8 mouse cellular contexts compared by ENCODE assay signal in genomic region chr5:23432708-23433645, GRCm38 (mm10). TPM values are rescaled to one million over a fixed set of nuclear protein-coding genes. Genes with fewer than 3 reads are reported as not detected.
DNase-seq lines count a peak whose midpoint lies in the region; ATAC-seq and TF ChIP-seq lines count a peak whose summit lies in the region.

No protein-coding gene starts in this region.

- TF ChIP-seq CTCF in lung, postnatal 0 days (IDR thresholded peaks at IDR 0.05), result no peak

- peak overlapping the region; percentile 86 for H3K4me3 ChIP-seq in hindbrain, embryonic 10.5 days
- peak overlapping the region; percentile 100 for H3K4me3 ChIP-seq in lung, postnatal 0 days (ENCODE audit: low read depth, low read length)

- TF ChIP-seq EP300 in lung, postnatal 0 days (IDR thresholded peaks at IDR 0.05), result peak; percentile 75; the same call in 1 of the 2 replicates

- H3K9ac ChIP-seq in lung, postnatal 0 days (replicated peaks; ENCODE audit: low read depth), result peak overlapping the region; percentile 100

- DNase-seq in NIH3T3 (ENCODE audit: low read depth), result peak; percentile 99
- peak; percentile 100 for DNase-seq in cerebellum, adult 9-11 months
- peak; percentile 98 for DNase-seq in hindbrain, embryonic 10.5 days (ENCODE audit: low spot score)
- peak; percentile 96 to 98 for DNase-seq in layer of hippocampus, postnatal 10 days (ENCODE audit: low spot score in 2 of 2)
- DNase-seq in lung, postnatal 0 days (ENCODE audit: low spot score), result peak; percentile 100
- peak; percentile 97 for DNase-seq in ovary, postnatal 10 days (ENCODE audit: low spot score)
- peak; percentile 98 for DNase-seq in thymus, postnatal 0 days (ENCODE audit: low spot score)

- peak overlapping the region; percentile 64 for H3K4me2 ChIP-seq in lung, postnatal 0 days (replicated peaks; ENCODE audit: low read depth, low read length)

- no peaks in the 10 kb centered on the region for H3K36me3 ChIP-seq in hindbrain, embryonic 10.5 days
- no peaks in the 10 kb centered on the region for H3K36me3 ChIP-seq in lung, postnatal 0 days (ENCODE audit: insufficient read depth, low read length)

- under 1% methylated on average over 61 of the region's 61 CpGs for WGBS in hindbrain, embryonic 10.5 days
- WGBS in lung, postnatal 0 days, result under 1% methylated on average over 54 of the region's 61 CpGs

- no peaks in the 10 kb centered on the region for H3K9me3 ChIP-seq in hindbrain, embryonic 10.5 days
- H3K9me3 ChIP-seq in lung, postnatal 0 days (ENCODE audit: low read length), result no peaks in the 10 kb centered on the region

- peak; percentile 64 for ATAC-seq in frontal cortex, adult (ENCODE audit: low TSS enrichment)
- ATAC-seq in lung, postnatal 0 days, result peak; percentile 92

- H3K27me3 ChIP-seq in hindbrain, embryonic 10.5 days (ENCODE audit: insufficient read depth, poor library complexity, severe bottlenecking), result no peaks in the 10 kb centered on the region
- no peaks in the 10 kb centered on the region for H3K27me3 ChIP-seq in lung, postnatal 0 days (replicated peaks; ENCODE audit: insufficient read depth, low read length)

- peak overlapping the region; percentile 100 for H3K27ac ChIP-seq in hindbrain, embryonic 10.5 days
- H3K27ac ChIP-seq in lung, postnatal 0 days (ENCODE audit: low read length), result peak overlapping the region; percentile 100

- H3K4me1 ChIP-seq in hindbrain, embryonic 10.5 days (replicated peaks), result peaks cover 48% of the 10 kb centered on the region
- peaks cover 23% of the 10 kb centered on the region; the same call in 1 of the 2 replicates for H3K4me1 ChIP-seq in lung, postnatal 0 days (ENCODE audit: insufficient read depth, low read depth, low read length)

RNA-seq across cellular contexts. Expression of gene Kmt2e, which starts 1.3 kb away (rescaled TPM):
- polyA plus RNA-seq in hindbrain, embryonic 10.5 days (2016; fragmentation: Nextera tagmentation; extraction: Ambion mirVana), result 92.9 and 96.0 TPM in 2 replicates
- 100 to 1,000 TPM; 114 to 131 TPM for total RNA-seq in layer of hippocampus, postnatal 10 days (2021)
- 97.3 and 106 TPM in 2 replicates for polyA plus RNA-seq in lung, postnatal 0 days (2015; fragmentation: Nextera tagmentation; extraction: Ambion mirVana)
- 84.6 and 111 TPM in 2 replicates for polyA plus RNA-seq in thymus, postnatal 0 days (2015; fragmentation: Nextera tagmentation; extraction: Ambion mirVana)

Comparison
In these comparisons a context has a peak if more than half of its experiments do, and no peak if none do; other contexts are left out.
1. Peak in every context shown above with its lines: DNase-seq, ATAC-seq, H3K4me3 ChIP-seq and H3K27ac ChIP-seq.